Mouse (Mus musculus) 3134 (cell line): Measurements from ENCODE around the gene Tspan18.

Source experiments
- DNase-seq: peaks from one replicate; pipeline ENCODE4 v3.0.0-alpha.2; 2011; ENCODE audit warnings: low spot score; ENCODE audit not compliant: insufficient read length; ENCODE audit errors: extremely low read depth

Gene Tspan18

DNA sequence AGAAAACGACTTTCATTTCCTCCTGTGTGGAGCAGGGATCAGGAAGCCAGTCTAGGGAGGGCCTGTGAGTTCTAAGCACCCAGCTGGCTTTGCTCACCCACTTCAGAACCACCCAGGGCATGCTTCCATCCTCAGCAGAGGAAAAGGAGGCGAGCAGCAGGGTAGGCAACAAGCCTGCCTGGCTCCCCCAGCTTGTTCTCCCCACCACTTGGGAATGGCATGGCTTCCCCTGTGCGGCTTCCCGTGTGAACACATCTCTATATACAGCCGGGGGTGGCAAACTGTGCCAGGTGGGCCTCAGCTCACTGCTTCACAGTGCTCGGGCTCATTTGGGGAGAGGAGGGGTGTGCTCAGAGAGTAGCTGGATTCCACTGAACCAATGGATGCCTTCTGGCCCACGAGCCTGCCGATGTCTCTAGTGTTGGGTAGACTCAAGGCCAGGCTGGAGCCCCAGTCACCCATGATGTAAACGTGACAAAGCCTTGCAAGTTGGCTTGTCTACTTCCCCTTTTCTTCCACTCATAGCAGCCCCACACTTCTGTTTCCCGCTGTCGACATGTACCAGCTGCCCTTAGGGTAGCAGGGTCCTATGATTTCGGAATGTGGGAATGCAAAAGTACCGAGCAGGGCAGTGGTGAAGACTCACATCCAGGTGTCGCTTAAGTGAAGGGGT is 167.4 kb downstream of the Tspan18 start:
- DNase-seq, result no peak

DNA sequence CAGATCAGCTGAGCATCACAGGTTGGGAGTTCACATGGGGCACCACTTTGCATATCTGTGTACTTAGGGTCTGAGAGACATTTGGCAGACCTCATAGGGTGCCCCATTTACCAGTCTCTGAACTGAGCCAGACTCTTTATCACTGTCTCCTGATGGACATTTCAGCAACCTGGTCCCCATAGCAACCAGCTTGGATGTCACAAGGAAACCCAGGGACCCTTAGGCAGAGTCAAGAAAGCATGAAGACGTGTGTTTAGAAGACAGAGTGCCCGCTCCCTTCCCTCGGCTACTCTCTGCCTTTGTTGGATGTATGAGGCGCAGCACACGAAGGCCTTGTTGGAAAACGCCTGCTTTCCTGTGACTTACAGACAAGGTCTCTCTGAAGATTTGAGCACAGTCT is 168.0 kb downstream of the Tspan18 start:
- DNase-seq, result no peak

GRCm38 (mm10) chr2:93163750-93164335 is 170.5 kb downstream of the Tspan18 start:
- no peak for DNase-seq

DNA sequence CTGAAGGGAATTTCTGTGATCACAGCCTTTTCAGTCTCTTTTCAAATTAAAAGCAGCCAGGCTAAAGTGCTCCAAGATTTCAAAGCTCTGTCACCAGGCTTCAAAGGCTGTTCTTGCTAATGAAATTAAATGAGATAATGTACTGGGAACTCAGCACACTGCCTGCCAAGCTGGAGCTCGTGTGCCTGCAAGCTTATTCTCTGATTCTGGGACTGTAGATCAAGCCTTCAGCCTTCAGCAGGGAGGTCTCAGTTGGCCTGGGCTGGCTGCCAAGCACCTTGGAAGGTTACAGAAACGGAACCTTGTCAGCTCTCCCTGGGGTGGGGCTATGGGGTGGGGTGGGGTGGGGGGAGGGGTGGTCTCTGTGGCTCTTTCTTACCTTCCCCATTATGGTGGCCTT is 171.0 kb downstream of the Tspan18 start:
- DNase-seq, result no peak

- no peak for DNase-seq
Observed at GRCm38 (mm10) chr2:93162791-93163190, 171.5 kb downstream of the Tspan18 start.

GRCm38 (mm10) chr2:93161914-93162664 is 172.2 kb downstream of the Tspan18 start:
- no peak for DNase-seq

GRCm38 (mm10) chr2:93160467-93161035 is 173.8 kb downstream of the Tspan18 start:
- no peak for DNase-seq

DNA sequence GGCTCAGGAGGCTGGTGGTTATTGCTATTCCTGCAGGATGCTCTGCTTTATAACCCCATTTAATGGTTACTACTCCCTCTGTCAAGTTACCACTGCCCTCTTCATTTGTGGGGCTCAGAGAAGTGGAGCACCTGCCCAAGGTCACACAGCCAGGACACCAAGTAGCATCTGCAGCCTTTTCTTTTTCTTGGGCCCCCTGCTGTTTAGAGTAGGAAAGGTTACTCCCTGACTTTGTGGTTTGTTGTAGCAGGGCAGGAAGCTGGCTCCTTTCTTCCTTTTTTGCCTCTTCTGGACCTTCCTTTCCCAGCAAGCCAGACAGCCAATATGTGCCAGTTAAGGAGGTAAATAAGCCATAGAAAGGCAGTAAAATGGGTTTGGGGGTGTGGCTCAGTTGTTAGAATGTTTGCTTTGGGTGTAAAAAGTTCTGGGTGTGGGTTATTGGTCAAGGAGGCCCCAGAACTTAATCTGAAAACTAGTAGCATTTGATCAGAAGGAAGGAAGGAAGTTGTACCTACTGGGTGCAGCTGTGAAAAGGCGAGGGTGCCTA is 179.7 kb downstream of the Tspan18 start:
- no peak for DNase-seq

DNA sequence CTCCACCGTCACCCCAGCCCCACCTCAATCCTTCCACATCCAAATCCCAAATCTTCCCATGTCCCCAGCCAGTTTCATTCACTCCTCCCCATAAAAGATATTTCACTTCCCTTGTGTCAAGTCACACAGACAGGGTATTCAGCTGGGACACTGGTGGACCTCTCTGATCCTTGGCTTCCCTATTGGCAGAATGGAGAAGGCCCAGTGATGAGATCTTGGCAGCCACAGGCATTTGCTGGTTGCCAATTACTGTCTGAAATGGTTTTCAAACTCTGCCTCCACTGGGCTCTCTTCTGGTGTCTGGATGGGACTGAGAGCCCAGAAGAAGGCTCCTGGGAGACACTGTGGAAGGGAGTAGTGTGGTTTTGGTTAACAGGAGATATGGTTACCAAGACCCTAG is 180.5 kb downstream of the Tspan18 start:
- DNase-seq, result no peak

- no peak for DNase-seq
Observed at GRCm38 (mm10) chr2:93152883-93153491, 181.3 kb downstream of the Tspan18 start.

GRCm38 (mm10) chr2:93152191-93152601 is 182.1 kb downstream of the Tspan18 start:
- DNase-seq, result no peak
